Mouse (Mus musculus): ENCODE measurements around the gene Slc8b1.

DNA sequence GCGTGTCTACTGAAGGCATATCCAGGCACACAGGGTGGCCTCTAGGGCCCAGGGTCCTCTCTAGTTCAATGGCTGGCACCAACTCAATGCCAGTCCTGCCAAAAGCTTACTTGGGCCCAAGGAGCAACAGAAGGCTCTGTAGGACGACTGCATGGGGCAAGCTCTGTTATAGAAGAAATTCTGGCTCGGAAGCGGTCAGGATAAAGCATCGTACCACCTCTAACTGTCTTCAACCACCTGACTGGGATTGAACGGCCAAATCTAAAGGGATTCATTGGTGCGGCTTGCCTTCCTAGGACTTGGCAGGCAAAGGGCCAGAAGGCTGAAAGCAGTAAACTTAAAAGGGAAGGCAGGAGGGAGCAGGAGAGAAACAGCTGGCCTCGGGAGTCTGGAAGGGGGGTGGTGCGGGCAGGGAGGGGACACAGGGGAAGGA is 57.4 kb downstream of the Slc8b1 start:
- TF ChIP-seq CTCF (IDR thresholded peaks at IDR 0.05; ENCODE audit: insufficient read depth, low read length) (no peak), POLR2A (IDR thresholded peaks at IDR 0.05; ENCODE audit: borderline replicate concordance, extremely low read depth, low read depth, low read length) (no peak)

Measured in lung, adult 2 months (tissue).